Mouse (Mus musculus): ENCODE data around the gene Gadl1.

Gene Gadl1

GRCm38 (mm10) chr9:115937915-115938314, 28.7 kb downstream of the Gadl1 start:
- DNase-seq (ENCODE audit: low spot score) = no peak

GRCm38 (mm10) chr9:115939420-115939819, 30.2 kb downstream of the Gadl1 start:
- DNase-seq (ENCODE audit: low spot score) = no peak

GRCm38 (mm10) chr9:115941171-115941570, 31.9 kb downstream of the Gadl1 start:
- no peak for DNase-seq (ENCODE audit: low spot score)

- DNase-seq (ENCODE audit: low spot score) = no peak
Measured at GRCm38 (mm10) chr9:115942486-115942885, 33.2 kb downstream of the Gadl1 start.

GRCm38 (mm10) chr9:115942989-115943388, 33.7 kb downstream of the Gadl1 start:
- no peak for DNase-seq (ENCODE audit: low spot score)

GRCm38 (mm10) chr9:115943577-115944320, 34.5 kb downstream of the Gadl1 start:
- no peak for DNase-seq (ENCODE audit: low spot score)

- no peak for DNase-seq (ENCODE audit: low spot score)
Measured at GRCm38 (mm10) chr9:115965056-115965455, 55.8 kb downstream of the Gadl1 start.

- DNase-seq (ENCODE audit: low spot score) = no peak
Measured at GRCm38 (mm10) chr9:115966116-115966515, 56.9 kb downstream of the Gadl1 start.

- no peak for DNase-seq (ENCODE audit: low spot score)
Measured at GRCm38 (mm10) chr9:115966746-115967145, 57.5 kb downstream of the Gadl1 start.

GRCm38 (mm10) chr9:115967638-115968037, 58.4 kb downstream of the Gadl1 start:
- DNase-seq (ENCODE audit: low spot score) = no peak

- no peak for DNase-seq (ENCODE audit: low spot score)
Measured at GRCm38 (mm10) chr9:115976901-115977300, 67.6 kb downstream of the Gadl1 start.

- no peak for DNase-seq (ENCODE audit: low spot score)
Measured at GRCm38 (mm10) chr9:115977598-115978240, 68.5 kb downstream of the Gadl1 start.

GRCm38 (mm10) chr9:115978478-115978877, 69.2 kb downstream of the Gadl1 start:
- no peak for DNase-seq (ENCODE audit: low spot score)

GRCm38 (mm10) chr9:115990661-115991060, 81.4 kb downstream of the Gadl1 start:
- DNase-seq (ENCODE audit: low spot score) = no peak

- no peak for DNase-seq (ENCODE audit: low spot score)
Measured at GRCm38 (mm10) chr9:115994772-115995171, 85.5 kb downstream of the Gadl1 start.

GRCm38 (mm10) chr9:115995856-115996560, 86.8 kb downstream of the Gadl1 start:
- DNase-seq (ENCODE audit: low spot score) = no peak

- no peak for DNase-seq (ENCODE audit: low spot score)
Measured at GRCm38 (mm10) chr9:115998383-115998782, 89.1 kb downstream of the Gadl1 start.

GRCm38 (mm10) chr9:115999361-115999990, 90.2 kb downstream of the Gadl1 start:
- no peak for DNase-seq (ENCODE audit: low spot score)

GRCm38 (mm10) chr9:116013911-116014310, 104.7 kb downstream of the Gadl1 start:
- DNase-seq (ENCODE audit: low spot score) = no peak

GRCm38 (mm10) chr9:116016221-116016620, 107.0 kb downstream of the Gadl1 start:
- no peak for DNase-seq (ENCODE audit: low spot score)

- no peak for DNase-seq (ENCODE audit: low spot score)
Measured at GRCm38 (mm10) chr9:116017091-116017490, 107.8 kb downstream of the Gadl1 start.

GRCm38 (mm10) chr9:116018586-116018985, 109.3 kb downstream of the Gadl1 start:
- DNase-seq (ENCODE audit: low spot score) = no peak

GRCm38 (mm10) chr9:116025371-116025770, 116.1 kb downstream of the Gadl1 start:
- DNase-seq (ENCODE audit: low spot score) = no peak
